Mouse (Mus musculus): Measurements from ENCODE around the gene Ncam2.

- TF ChIP-seq CTCF (IDR thresholded peaks at IDR 0.05) (no peak), EP300 (IDR thresholded peaks at IDR 0.05) (no peak)
These were observed 295.6 kb downstream of the Ncam2 start for GRCm38 (mm10) chr16:81496111-81496510.
